Mouse (Mus musculus) c-Kit-positive CD71-negative TER-119-negative erythroid progenitor cells, embryonic 14.5 days (primary cell): ENCODE data around the gene Ehd2.

Source experiments
- DNase-seq: peaks from one replicate; pipeline ENCODE4 v3.0.0-alpha.2; 2013; ENCODE audit warnings: low read depth

Ehd2 gene

DNA sequence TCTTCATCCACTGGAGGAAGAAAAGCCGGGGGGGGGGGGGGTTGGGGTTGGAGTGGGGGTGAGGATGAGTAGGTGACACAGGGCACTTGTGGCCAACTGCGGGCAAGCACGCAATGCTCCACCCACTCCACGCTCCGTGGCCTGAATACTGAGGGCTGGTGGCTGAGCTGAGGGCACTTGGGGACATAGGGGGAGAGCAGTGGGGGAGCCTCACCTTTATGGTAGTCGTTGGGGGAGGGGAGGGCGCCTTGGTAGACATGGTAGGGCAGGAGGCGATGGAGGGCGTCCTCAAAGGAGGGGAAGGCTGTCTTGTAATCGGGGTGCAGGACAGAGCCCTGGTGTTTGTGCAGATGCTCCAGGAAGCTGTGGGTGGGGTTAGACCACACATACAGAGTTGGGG lies 8.1 kb upstream of the Ehd2 start:
- no peak for DNase-seq

DNA sequence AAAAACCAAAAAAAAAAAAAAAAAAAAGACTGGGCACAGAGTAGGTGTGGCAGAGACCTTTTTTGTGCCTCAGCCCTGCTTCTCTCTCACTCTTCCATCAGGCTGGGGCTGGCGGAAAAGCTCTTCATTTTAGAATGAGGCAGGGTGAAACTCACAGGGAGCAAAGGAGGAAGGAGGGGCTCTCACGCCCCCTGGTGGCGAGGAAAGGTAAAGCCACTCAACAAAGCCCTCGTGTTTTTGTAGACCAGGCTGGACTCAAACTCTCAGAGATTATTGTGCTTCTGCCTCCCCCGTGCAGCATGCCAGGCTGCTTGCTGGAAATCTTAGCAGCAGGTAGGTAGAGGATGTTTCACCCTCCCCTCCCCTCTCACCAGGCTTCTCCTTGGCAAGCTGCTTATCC lies 7.3 kb upstream of the Ehd2 start:
- peak; percentile 53 for DNase-seq

DNA sequence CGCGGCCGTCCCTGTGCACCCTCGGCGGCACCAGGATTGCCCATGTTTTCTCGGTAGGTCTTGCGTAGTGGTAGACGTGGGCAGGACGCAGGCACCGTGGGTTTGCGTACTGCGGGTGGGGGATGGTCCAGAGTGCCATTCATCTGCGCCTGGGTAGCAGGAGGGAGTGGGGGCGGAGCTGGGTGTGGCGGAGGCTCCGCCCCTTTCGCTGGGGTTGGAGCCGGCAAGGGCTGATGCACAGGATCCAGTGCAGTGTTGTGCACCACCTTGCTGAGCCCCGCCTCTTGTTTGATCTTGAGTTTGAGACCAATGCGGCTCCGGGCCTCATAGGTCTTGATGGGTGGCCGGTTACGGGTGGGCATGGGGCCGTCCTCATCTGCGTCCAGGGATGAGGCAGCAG lies 4.9 kb upstream of the Ehd2 start:
- no peak for DNase-seq

DNA sequence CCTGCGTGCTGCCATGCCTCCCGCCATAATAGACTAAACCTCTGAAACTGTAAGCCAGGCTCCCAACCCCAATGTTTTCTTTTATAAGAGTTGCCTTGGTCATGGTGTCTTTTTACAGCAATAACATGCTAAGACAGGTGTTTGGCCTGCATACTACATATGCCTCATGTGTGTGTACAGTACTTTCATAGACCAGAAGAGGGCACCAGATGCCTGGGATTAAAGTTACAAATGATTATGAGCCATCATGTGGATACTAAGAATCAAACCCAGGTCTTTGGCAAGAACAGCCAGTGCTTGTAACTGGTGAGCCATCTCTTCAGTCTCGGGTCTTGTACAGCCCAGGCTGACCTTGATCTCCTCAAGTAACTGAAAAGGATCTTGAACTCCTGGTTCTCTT lies 2.3 kb upstream of the Ehd2 start:
- no peak for DNase-seq

DNA sequence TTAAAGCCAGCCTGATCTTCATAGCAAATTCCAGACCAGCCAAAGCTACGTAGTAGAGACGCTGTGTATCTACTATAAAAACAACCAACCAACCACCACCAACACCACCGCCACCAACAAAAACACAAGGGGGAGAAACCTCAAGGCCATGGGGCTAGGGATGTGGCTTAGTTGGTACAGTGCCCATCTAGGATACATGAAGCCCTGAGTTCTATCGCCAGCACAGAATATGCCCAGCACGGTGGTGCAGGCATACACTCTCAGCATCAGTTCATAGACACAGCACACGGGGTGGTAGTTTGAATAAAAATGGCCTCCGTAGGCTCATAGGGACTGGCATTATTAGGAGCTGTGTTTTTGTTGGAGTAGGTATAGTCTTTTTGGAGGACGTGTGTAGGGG lies 955 bp upstream of the Ehd2 start:
- DNase-seq = no peak

DNA sequence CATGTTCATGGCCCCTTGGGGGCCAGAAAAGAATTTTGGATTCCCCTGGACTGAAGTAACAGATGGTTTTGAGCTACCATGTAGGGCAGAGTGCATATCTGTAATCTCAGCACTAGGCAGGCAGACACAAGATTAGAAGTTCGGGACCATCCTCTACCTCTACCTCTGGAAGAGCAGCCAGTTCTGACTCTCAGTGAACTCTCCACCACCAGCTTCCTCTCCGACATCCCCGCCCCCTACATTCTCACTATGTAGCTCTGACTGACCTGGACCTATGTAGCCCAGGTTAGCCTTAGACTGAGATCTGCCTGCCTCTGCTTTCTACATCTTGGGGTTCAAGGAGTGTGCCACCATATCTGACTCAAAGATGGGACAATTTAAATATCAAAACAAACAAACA lies 878 bp downstream of the Ehd2 start:
- DNase-seq = no peak

DNA sequence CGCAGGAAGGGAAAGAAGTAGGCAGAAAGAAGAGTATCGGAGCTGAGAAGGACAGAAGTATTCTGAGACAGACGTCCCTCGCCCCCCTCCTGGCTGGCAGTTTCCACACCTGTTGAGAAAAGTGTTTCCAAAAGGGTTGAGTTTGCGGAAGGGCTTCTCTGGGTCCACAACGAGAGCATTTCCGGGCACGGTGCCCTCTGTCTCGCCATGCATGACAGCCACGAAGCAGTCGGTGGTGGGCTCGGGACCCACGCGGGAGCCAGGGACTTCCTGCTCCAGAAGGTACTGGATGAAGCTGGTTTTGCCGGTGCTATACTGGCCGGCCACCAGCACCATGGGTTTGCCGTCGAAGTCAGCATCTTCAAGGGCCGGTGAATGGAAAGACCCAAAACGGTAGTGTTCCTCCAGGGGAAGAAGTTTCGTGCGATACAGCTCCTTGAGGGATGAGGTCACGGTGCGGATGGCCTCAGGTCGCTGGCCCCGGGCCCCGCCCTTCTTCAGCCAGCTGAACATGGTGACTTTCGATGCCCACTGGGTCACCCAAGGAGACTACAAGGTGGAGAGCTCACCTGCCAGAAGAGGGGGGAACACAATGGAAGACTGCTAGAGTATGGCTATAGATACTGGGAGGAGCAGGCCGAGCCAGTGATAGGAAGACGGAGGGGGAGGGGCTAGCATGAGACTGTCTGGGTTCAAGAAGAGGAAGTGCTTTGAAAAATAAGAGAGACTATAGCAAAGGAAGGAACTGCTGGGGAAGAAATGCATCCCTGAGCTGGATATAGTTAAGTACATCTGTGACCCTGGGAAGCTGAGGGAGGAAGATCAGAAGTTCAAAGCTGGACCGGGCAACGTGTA lies 3.3 kb downstream of the Ehd2 start:
- no peak for DNase-seq

DNA sequence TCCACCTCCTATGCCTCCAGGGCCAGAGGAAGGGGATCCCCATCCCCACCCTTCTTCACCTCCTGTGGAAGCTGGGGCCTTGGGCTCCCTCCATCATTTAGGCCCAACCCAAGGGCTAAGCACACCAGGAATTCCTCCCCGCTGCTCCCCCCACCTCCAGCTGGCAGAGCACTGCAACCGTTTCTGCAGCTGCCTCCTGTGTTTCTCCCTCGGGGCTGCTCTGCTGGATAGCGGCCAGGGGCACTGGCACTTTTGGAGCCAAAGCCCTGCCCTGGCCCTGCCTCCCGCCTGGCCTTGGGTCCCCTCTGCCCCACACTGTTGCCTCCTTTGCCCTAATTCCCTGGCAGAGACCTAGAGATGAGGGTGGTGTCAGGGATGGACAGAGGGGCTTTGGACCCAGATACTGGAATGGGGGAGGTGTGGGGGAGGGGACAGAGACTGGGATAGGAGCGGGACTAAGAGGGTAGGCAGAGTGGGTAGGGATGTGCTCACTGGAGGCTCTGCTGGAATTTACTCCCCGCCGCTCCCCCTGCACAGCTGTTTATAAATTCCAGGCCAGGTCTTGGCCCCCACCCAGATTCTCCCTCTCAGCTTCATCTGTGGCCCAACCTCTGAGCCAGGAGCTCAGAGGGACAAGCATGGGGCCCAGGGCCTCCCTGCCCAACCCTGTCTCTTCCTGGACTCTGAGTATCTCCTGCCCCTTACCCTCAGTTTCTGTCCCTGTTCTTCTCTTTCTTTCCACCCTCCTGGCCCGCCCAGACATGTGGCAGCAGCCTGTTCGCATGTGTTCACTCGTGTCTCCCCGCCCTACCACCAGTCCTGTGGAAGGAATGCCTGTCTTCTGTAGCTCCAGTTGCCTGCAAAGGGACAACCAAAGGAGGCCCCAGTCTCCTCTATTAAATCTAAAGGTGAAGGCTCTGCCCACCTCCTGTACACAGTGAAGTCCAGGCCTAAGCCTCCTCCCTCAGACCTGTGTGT lies 4.8 kb downstream of the Ehd2 start:
- no peak for DNase-seq

DNA sequence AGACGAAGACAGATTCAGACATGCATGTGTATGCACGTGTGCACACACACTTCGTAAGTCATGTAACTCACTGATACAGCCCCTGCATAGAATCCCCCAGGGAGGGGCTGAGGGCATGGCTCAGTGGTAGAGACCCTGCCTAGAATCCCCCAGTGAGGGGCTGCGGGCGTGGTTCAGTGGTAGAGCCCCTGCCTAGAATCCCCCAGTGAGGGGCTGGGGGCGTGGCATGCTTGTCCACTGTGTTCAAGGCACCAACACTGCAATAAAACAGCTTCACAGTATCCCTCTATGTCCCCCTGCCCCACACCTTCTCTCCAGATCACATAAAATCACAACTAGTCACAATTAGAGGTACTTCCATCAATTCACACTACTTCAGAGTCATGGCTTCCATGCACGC lies 5.6 kb downstream of the Ehd2 start:
- no peak for DNase-seq

DNA sequence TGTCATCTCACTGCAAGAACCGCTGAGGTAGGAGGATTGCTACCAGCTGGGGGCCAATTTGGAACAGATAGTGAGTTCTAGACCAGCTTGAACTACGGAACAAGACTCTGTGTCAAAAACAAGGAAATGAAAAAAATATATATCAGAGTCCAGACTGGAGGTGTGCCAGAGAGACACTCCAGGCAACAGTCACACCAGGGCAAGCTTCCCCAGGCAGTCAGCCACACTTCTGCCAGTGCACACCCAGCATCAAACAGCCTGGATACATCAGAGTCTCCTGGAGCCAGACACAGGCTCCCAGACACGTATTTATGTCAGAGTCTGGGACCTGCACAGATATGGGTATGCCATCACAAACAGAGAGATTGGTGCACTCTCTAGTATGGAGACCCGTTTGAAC lies 6.1 kb downstream of the Ehd2 start:
- DNase-seq = no peak

DNA sequence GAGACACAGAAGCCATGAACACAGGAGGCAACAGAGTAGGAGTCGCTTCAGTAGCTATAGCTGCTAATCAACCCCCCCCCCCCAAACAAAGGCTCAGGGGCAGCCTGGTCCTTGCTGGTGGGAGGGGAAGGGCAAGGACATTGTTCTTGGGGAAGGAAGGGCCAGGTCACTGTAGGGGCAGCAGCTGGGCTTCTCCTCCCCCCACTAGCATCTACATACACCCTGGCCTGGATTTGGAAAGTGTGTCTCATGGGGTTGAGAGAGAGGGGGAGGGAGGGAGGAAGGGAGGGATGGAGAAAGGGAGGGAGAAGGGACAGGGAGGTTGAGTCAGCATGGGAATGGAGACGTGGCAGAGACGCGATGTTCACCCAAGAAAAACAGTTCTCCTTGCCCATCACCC lies 6.7 kb downstream of the Ehd2 start:
- no peak for DNase-seq

DNA sequence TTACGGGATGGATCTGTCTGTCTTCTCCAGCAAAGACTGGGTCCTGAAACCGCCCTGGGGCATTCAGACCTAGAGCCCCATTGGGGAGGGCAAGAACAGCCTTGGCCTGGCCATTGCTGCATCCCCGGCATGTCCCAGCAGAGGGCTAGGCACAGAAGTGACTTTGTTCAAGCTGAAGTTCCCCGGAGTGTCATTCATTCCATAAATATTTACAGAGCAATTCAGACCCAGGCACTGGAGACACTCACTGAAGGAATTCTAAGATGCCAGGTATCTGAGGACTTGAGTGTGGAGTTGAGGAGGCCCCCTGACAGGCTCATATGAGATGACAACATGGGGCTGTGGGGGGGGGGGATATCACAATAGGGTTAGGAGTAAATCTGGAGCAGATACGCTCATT lies 11.2 kb downstream of the Ehd2 start:
- no peak for DNase-seq

DNA sequence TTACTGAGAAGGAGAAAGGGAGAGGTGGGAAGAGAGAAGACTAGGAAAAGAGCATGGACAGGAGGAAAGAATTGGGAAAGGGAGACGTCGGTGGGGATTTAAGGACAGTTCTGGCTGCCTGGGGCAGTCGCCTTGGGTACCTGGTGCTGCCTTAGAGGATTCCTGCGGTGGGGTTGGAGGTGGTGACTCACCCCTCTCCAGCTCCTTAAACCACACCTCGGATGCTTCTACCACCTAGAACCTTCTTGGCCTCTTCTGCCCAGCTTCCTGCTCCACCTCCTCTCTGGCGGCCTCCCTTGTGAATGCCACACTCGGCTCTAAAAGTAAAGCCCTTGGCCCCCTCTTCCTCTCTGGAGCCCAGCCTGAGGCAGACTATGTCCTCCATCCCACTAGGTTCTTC lies 11.9 kb downstream of the Ehd2 start:
- DNase-seq = no peak

DNA sequence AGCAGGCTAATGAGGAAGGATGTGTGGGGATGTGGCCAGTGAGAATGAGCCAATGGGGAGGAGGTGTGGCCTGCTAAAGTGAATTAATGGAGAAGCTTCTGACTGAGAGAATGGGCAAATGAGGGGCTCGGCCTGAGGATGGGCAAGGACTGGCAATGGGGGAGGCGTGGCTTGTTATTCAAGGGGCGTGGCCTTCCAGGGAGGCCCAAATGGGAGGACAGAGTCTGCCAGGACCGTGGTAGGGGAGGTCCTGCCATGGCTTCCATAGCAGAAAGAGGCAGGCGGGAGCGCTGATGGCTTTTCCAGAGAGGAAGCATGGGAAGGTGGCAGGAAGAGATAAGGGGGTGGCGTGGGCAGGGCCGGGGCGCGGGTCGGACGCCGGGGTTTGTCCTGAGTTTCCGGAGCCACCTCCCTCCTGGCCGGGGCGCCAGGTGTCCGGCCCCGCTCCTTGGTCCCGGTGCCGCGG lies 12.4 kb downstream of the Ehd2 start:
- DNase-seq = peak; percentile 47

DNA sequence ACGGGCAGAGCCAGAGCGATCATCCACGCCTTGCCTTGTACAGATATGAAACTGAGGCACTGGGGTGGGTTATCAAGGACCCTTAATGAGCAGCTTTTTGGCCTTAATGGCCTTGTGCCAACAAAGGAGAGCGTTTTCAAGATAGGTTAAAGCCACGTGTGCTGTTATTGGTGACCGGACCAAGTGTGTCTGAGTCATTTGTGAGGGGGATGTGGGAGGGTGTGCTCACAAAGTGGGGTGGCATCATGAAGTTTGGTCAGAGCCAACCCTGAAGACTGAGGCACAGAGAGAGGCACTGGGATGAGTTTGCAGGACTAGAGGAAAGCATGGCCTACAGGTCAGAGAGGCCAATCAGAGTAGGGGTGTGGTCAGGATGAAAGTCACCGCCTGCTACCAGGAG lies 12.9 kb downstream of the Ehd2 start:
- no peak for DNase-seq

DNA sequence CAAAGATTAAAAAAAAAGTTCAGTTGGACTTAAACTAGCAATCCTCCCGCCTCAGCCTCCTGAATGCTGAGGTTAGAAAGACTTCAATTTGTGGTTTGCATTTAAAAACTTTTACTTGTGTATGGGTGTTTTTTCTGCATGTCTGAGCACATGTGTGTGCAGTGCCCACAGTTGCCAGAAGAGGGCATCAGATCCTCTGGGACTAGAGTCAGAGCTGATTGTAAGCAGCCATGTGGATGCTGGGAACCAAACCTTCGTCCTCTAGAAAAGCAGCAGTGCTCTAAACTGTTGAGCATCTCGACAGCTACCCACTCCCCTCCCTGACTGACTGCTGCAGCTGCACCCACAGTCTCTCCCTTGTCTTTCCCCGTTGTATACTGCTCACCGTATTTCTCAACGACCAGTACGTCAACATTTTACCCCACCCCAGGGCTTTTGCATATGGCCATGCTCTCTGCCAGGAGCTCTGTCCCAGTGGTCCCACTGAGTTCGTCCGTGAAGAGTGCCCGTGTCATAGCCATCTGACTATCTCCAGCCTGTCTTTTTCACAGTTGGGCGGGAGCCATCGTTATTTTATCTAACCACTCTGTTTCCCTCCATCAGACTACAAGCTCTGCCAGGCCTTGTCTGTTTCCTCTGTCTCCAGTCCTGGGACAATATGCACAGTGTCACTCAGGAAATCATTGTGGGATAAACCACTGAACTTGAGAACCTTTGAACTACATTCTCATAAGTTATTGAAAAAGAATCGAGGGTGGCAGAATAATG lies 13.9 kb downstream of the Ehd2 start:
- DNase-seq = no peak

DNA sequence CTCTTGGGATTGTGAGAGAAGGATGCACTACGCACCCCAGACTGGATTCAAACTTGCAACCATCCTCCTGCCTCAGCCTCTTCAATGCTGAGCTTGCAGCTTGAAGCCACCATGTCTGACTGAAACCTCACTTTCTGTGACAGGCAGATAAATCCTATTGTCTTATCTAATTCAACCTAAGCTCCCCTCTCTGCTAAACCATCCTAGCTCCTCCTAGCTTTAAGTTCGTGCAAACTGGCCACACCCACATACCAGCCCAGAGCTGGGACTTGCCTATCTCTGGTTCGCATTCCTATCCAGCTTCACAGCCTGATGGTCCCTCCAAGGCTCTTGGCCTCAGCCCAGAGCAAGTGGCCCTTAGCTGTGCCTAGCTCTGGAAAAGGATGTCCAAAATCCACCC lies 15.0 kb downstream of the Ehd2 start:
- DNase-seq = no peak

DNA sequence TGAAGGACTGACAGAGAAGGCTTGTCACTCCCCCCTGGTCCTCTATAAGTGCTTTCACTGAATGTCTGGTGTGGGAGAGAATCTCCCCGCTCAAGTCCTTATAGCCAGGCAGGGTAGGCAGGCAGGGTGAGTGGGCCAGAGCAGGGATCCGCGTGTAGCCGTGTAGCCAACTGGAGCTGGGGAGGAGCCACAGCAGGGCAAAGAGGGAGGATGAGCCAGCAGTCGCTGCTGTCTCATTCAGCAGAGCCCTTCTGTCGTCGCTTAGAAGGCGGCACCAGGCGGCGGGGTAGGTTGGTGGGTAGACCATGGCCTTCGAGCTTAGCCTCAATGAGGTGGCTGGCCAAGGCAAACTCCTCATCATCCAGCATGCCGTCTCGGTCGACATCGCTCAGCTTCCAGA lies 17.4 kb downstream of the Ehd2 start:
- DNase-seq = no peak

DNA sequence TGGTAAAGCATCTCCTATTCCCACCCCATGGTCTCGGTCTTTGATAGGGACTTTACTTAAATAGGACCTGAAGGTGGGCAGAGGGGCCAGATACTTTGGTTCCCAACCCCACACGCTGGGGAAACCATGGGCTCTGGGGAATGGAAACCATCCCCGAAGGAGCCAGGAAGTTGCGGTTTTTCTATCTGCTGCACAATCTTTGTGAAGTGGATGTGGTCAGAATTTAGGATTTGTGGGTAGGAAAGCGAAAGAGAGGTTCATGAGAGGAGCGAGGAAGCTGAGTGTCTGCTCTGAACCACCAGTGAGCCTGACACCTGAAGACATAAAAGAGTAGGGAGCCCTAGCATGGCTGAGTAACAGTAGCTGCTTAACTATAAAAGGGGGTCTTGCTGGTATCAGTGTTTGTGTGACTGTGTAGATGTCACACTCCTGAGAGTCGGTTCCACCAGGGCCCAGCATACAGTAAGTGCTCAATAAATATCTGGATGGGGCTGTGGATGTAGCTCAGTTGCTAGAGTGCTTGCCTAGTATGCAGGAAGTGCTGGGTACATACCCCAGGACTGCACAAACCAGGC lies 18.1 kb downstream of the Ehd2 start:
- no peak for DNase-seq

DNA sequence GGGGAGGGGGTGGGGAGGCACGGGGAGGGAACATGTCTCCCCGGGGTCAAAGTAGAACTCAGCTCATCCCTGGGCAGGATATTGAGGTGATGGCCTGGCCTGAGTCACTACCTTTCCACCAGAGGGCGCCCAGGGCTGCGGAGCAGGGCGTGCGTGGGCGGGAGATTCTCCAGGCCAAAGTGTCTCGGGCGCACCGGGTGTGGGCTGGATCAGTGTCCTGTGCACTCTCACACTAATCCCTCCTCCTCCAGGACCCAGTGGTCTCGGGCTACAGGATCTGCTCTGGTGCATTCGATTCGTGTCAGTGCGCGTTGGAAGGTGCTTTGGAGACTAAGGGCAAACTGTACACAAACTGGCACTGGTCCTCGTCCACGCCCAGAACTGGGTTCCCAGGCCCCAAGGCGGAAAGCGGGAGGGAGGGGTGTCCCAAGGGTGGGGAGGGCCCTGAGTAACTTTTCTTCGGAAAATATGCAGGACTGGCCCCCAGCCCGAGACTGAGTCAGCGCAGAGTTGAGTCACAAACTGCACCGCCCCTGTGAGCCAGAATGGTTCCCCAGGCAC lies 18.9 kb downstream of the Ehd2 start:
- peak; percentile 77 for DNase-seq

DNA sequence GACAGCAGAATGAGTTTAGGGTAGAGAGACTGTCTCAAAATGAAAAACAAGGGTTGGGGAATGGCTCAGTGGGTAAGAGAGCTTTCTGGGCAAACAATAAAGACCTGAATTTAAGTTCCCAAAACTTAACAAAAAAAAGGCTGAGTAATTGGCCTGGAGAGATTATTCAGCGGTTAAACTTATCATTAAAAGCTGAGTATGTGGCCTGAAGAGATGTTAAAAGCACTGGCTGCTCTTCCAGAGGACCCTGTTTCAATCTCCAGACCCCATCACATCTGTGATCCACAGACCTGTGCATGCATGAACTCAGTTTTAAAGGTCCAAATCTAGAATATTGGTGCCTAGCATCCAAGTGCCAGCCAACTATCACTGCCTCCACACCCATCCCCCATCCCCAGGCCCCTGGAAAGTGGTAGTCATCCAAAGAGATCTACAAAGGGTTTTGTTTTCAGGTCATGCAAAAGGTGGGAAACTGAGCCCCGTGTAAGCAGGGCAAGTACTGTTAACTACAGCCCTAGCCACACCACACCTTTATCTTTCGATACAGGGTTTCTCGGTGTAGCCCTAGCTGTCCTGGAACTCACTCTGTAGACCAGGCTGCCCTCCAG lies 19.6 kb downstream of the Ehd2 start:
- DNase-seq = no peak
